Mouse (Mus musculus): ENCODE results near the gene Topbp1. TPM values are rescaled to one million over a fixed set of nuclear protein-coding genes. Genes with fewer than 3 reads are reported as not detected.

Topbp1 gene
- total and polyA plus RNA-seq, 3 experiments, result 95.0 to 141 (median 104) TPM

GRCm38 (mm10) chr9:103380566-103380965 is 75.6 kb downstream of the Topbp1 start:
- in situ Hi-C loops (cut with MboI; ENCODE audit: low pct_ligation_motif_present, low pct_unique_long_range_greater_than_20kb, low sequenced_read_pairs) (no loop called here), dilution Hi-C loops (cut with MboI; ENCODE audit: extremely low pct_ligation_motif_present, extremely low pct_unique_long_range_greater_than_20kb, low sequenced_read_pairs) (no loop called here)
- H3K27me3 ChIP-seq (replicated peaks), result no peaks in the 10 kb centered on the region
- H3K9me3 ChIP-seq (replicated peaks; ENCODE audit: low read length), result no peaks in the 10 kb centered on the region
- H3K36me3 ChIP-seq (replicated peaks in 1 of 2; ENCODE audit: control insufficient read depth in 1 of 2, insufficient read depth in 1 of 2, low read length in 1 of 2), result no peaks in the 10 kb centered on the region
- no peaks in the 10 kb centered on the region for H3K79me2 ChIP-seq (replicated peaks; ENCODE audit: control insufficient read depth, extremely low read depth, insufficient read depth, poor library complexity, severe bottlenecking)
- no peak overlapping the region for H3K9ac ChIP-seq (ENCODE audit: insufficient read depth, low read depth)
- DNase-seq (ENCODE audit: extremely low read depth), result no peak
- TF ChIP-seq ZKSCAN1 (IDR thresholded peaks at IDR 0.05; ENCODE audit: borderline replicate concordance, low read depth, low read length) (no peak), TCF12 (IDR thresholded peaks at IDR 0.05; ENCODE audit: low read depth, low read length) (no peak), MXI1 (IDR thresholded peaks at IDR 0.05; ENCODE audit: low read depth, low read length) (no peak), JUND (conservative IDR thresholded peaks at IDR 0.05; ENCODE audit: low read depth, low read length) (no peak), BHLHE40 (IDR thresholded peaks at IDR 0.05; ENCODE audit: low read depth, low read length) (no peak), MAZ (IDR thresholded peaks at IDR 0.05; ENCODE audit: low read depth, low read length) (no peak), ELF1 (IDR thresholded peaks at IDR 0.05; ENCODE audit: low read depth, low read length) (no peak), RAD21 (IDR thresholded peaks at IDR 0.05; ENCODE audit: low read depth, low read length) (no peak), E2F4 (IDR thresholded peaks at IDR 0.05; ENCODE audit: insufficient replicate concordance, low read depth, low read length) (no peak), USF1 (IDR thresholded peaks at IDR 0.05; ENCODE audit: low read depth, low read length) (no peak), SIN3A (IDR thresholded peaks at IDR 0.05; ENCODE audit: low read length) (no peak)
- H3K4me3 ChIP-seq (replicated peaks in 1 of 3; ENCODE audit: low read depth in 2 of 3, low read length in 2 of 3, poor library complexity in 1 of 3), result no peak overlapping the region
- peaks cover 12 to 22% of the 10 kb centered on the region in 2 experiments for H3K4me1 ChIP-seq (ENCODE audit: control insufficient read depth in 1 of 2, insufficient read depth in 2 of 2)
- no peak overlapping the region for H3K4me2 ChIP-seq (ENCODE audit: insufficient read depth, low read depth, poor library complexity, severe bottlenecking)
- no peak overlapping the region for H3K27ac ChIP-seq (ENCODE audit: insufficient read depth, low read depth)

- Histone ChIP-seq H3K27ac (ENCODE audit: insufficient read depth, low read depth) (no peak overlapping the region), H3K9me3 (replicated peaks; ENCODE audit: low read length) (no peaks in the 10 kb centered on the region), H3K4me2 (ENCODE audit: insufficient read depth, low read depth, poor library complexity, severe bottlenecking) (no peak overlapping the region), H3K9ac (ENCODE audit: insufficient read depth, low read depth) (no peak overlapping the region), H3K27me3 (replicated peaks) (no peaks in the 10 kb centered on the region), H3K36me3 (replicated peaks in 1 of 2; ENCODE audit: control insufficient read depth in 1 of 2, insufficient read depth in 1 of 2, low read length in 1 of 2) (no peaks in the 10 kb centered on the region), H3K4me3 (replicated peaks in 1 of 3; ENCODE audit: low read depth in 2 of 3, low read length in 2 of 3, poor library complexity in 1 of 3) (no peak overlapping the region), H3K79me2 (replicated peaks; ENCODE audit: control insufficient read depth, extremely low read depth, insufficient read depth, poor library complexity, severe bottlenecking) (no peaks in the 10 kb centered on the region), H3K4me1 (ENCODE audit: control insufficient read depth in 1 of 2, insufficient read depth in 2 of 2) (peaks cover 12 to 22% of the 10 kb centered on the region in 2 experiments)
- TF ChIP-seq KAT2A (IDR thresholded peaks at IDR 0.05; ENCODE audit: insufficient replicate concordance, low read length), result no peak
- TF ChIP-seq CHD2 (IDR thresholded peaks at IDR 0.05; ENCODE audit: low read length), result no peak
- TF ChIP-seq POLR2AphosphoS2 (IDR thresholded peaks at IDR 0.05; ENCODE audit: low read depth, low read length), result no peak
- TF ChIP-seq E2F4 (IDR thresholded peaks at IDR 0.05; ENCODE audit: insufficient replicate concordance, low read depth, low read length), result no peak
- no peak for TF ChIP-seq SIN3A (IDR thresholded peaks at IDR 0.05; ENCODE audit: low read length)
- no peak for TF ChIP-seq TCF12 (IDR thresholded peaks at IDR 0.05; ENCODE audit: low read depth, low read length)
- no peak for TF ChIP-seq MXI1 (IDR thresholded peaks at IDR 0.05; ENCODE audit: low read depth, low read length)
- no peak for TF ChIP-seq MAZ (IDR thresholded peaks at IDR 0.05; ENCODE audit: low read depth, low read length)
- TF ChIP-seq HCFC1 (IDR thresholded peaks at IDR 0.05; ENCODE audit: low read depth, low read length), result no peak
- TF ChIP-seq PAX5 (IDR thresholded peaks at IDR 0.05; ENCODE audit: low read length), result no peak
- TF ChIP-seq GABPA (IDR thresholded peaks at IDR 0.05; ENCODE audit: insufficient replicate concordance, low read depth, low read length), result no peak
- in situ Hi-C loops (cut with MboI; ENCODE audit: low pct_ligation_motif_present, low pct_unique_long_range_greater_than_20kb, low sequenced_read_pairs) (no loop called here), dilution Hi-C loops (cut with MboI; ENCODE audit: extremely low pct_ligation_motif_present, extremely low pct_unique_long_range_greater_than_20kb, low sequenced_read_pairs) (no loop called here)
- no peak for DNase-seq (ENCODE audit: extremely low read depth)
Observed at GRCm38 (mm10) chr9:103382989-103383388, 78.0 kb downstream of the Topbp1 start.

All from CH12.LX (cell line).